Mouse (Mus musculus): Measurements from ENCODE around the gene Vps37c. TPM values are rescaled to one million over a fixed set of nuclear protein-coding genes. Genes with fewer than 3 reads are reported as not detected.
A peak's percentile ranks its signal among the peaks of the same experiment; 100 is the strongest.

The Vps37c gene
- total RNA-seq, 2 experiments from 2014 or later = 21.6 to 24.4 TPM

GRCm38 (mm10) chr19:10665499-10665898 lies 23.0 kb upstream of the Vps37c start:
- peak; percentile 92 for TF ChIP-seq CTCF (IDR thresholded peaks at IDR 0.05)
- no peak overlapping the region for H3K4me3 ChIP-seq
- H3K27ac ChIP-seq = no peak overlapping the region
- intact Hi-C loops (cut with DNase I) = no loop called here
- peak; percentile 50 to 69 for DNase-seq (ENCODE audit: extremely low spot score in 1 of 2, low spot score in 2 of 2)

- H3K4me3 ChIP-seq = no peak overlapping the region
- no peak for TF ChIP-seq CTCF (IDR thresholded peaks at IDR 0.05)
- no peak for DNase-seq (ENCODE audit: extremely low spot score in 1 of 2, low spot score in 2 of 2)
- H3K27ac ChIP-seq = no peak overlapping the region
- intact Hi-C loops (cut with DNase I) = no loop called here
Observed at GRCm38 (mm10) chr19:10671319-10671718, 17.2 kb upstream of the Vps37c start.

- DNase-seq (ENCODE audit: extremely low spot score in 1 of 2, low spot score in 2 of 2) = no peak
- H3K27ac ChIP-seq = no peak overlapping the region
- intact Hi-C loops (cut with DNase I) = no loop called here
- H3K4me3 ChIP-seq = no peak overlapping the region
- no peak for TF ChIP-seq CTCF (IDR thresholded peaks at IDR 0.05)
Observed at GRCm38 (mm10) chr19:10671854-10672417, 16.6 kb upstream of the Vps37c start.

- H3K27ac ChIP-seq = no peak overlapping the region
- no peak overlapping the region for H3K4me3 ChIP-seq
- no peak for DNase-seq (ENCODE audit: extremely low spot score in 1 of 2, low spot score in 2 of 2)
- TF ChIP-seq CTCF (IDR thresholded peaks at IDR 0.05) = no peak
- intact Hi-C loops (cut with DNase I) = no loop called here
Observed at GRCm38 (mm10) chr19:10673275-10673674, 15.3 kb upstream of the Vps37c start.

GRCm38 (mm10) chr19:10676656-10677055 lies 11.9 kb upstream of the Vps37c start:
- DNase-seq (ENCODE audit: extremely low spot score in 1 of 2, low spot score in 2 of 2) = no peak
- no peak for TF ChIP-seq CTCF (IDR thresholded peaks at IDR 0.05)
- H3K27ac ChIP-seq = no peak overlapping the region
- intact Hi-C loops (cut with DNase I) = no loop called here
- no peak overlapping the region for H3K4me3 ChIP-seq

GRCm38 (mm10) chr19:10677915-10678771 lies 10.4 kb upstream of the Vps37c start, which contains the start of gene Pga5:
Pga5 (minus strand) TSS chr19:10678071.
- DNase-seq (ENCODE audit: extremely low spot score in 1 of 2, low spot score in 2 of 2) = peak; percentile 80 to 81
- Histone ChIP-seq H3K4me3 (no peak within 1 kb of the TSS), H3K27ac (no peak within 1 kb of the TSS)
- intact Hi-C loops (cut with DNase I) = loop anchor here (1.0 kb wide), 1 partner anchor 31 kb away; no protein-coding TSS in a partner anchor
- peak; percentile 92 for TF ChIP-seq CTCF (IDR thresholded peaks at IDR 0.05)

GRCm38 (mm10) chr19:10678772-10679067 lies 9.8 kb upstream of the Vps37c start:
- intact Hi-C loops (cut with DNase I) = loop anchor here (1.0 kb wide), 1 partner anchor 31 kb away; no protein-coding TSS in a partner anchor

GRCm38 (mm10) chr19:10681571-10681970 lies 7.0 kb upstream of the Vps37c start:
- DNase-seq (ENCODE audit: extremely low spot score in 1 of 2, low spot score in 2 of 2) = no peak
- Histone ChIP-seq H3K4me3 (no peak overlapping the region), H3K27ac (no peak overlapping the region)
- no peak for TF ChIP-seq CTCF (IDR thresholded peaks at IDR 0.05)
- intact Hi-C loops (cut with DNase I) = no loop called here

More at GRCm38 (mm10) chr19:10678772-10679067, 9.8 kb upstream of the Vps37c start:
- no peak for DNase-seq (ENCODE audit: extremely low spot score in 1 of 2, low spot score in 2 of 2)
- H3K4me3 ChIP-seq = no peak overlapping the region
- no peak overlapping the region for H3K27ac ChIP-seq
- no peak for TF ChIP-seq CTCF (IDR thresholded peaks at IDR 0.05)

- intact Hi-C loops (cut with DNase I) = no loop called here
- TF ChIP-seq CTCF (IDR thresholded peaks at IDR 0.05) = no peak
- Histone ChIP-seq H3K4me3 (no peak overlapping the region), H3K27ac (no peak overlapping the region)
- DNase-seq (ENCODE audit: extremely low spot score in 1 of 2, low spot score in 2 of 2) = no peak
Observed at GRCm38 (mm10) chr19:10685081-10685480, 3.5 kb upstream of the Vps37c start.

GRCm38 (mm10) chr19:10685727-10686126 lies 2.8 kb upstream of the Vps37c start:
- DNase-seq (ENCODE audit: extremely low spot score in 1 of 2, low spot score in 2 of 2) = no peak
- Histone ChIP-seq H3K27ac (no peak overlapping the region), H3K4me3 (no peak overlapping the region)
- intact Hi-C loops (cut with DNase I) = no loop called here
- TF ChIP-seq CTCF (IDR thresholded peaks at IDR 0.05) = no peak

- no peak for DNase-seq (ENCODE audit: extremely low spot score in 1 of 2, low spot score in 2 of 2)
- Histone ChIP-seq H3K27ac (peak overlapping the region; percentile 97), H3K4me3 (peak overlapping the region; percentile 75)
- TF ChIP-seq CTCF (IDR thresholded peaks at IDR 0.05) = no peak
- intact Hi-C loops (cut with DNase I) = loop anchor here (2.0 kb wide), 1 partner anchor 19 kb away; no protein-coding TSS in a partner anchor
Observed at GRCm38 (mm10) chr19:10689470-10690166, 1.1 kb downstream of the Vps37c start.

- H3K4me3 ChIP-seq = peak overlapping the region; percentile 75
Observed at GRCm38 (mm10) chr19:10690336-10690735, 1.8 kb downstream of the Vps37c start.

More at GRCm38 (mm10) chr19:10690336-10690735, 1.8 kb downstream of the Vps37c start:
- peak overlapping the region; percentile 97 for H3K27ac ChIP-seq
- no peak for TF ChIP-seq CTCF (IDR thresholded peaks at IDR 0.05)
- no peak for DNase-seq (ENCODE audit: extremely low spot score in 1 of 2, low spot score in 2 of 2)
- intact Hi-C loops (cut with DNase I) = loop anchor here (2.0 kb wide), 1 partner anchor 18 kb away; no protein-coding TSS in a partner anchor

Measured in left cerebral cortex, adult 2 months (tissue).